Mouse (Mus musculus) lung, embryonic 15.5 days (tissue): ENCODE data around the gene Ahdc1. TPM values are rescaled to one million over a fixed set of nuclear protein-coding genes. Genes with fewer than 3 reads are reported as not detected.

Experiments
- ATAC-seq: fragments of 200-750 bp; cut with Nextera tagmentation; 2 replicates; pipeline ENCODE4 v1.8.0; 2017; ENCODE audit warnings: moderate number of reproducible peaks, borderline replicate concordance; ENCODE audit not compliant: low FRiP score, low TSS enrichment; ENCODE audit errors: extremely low read depth
- H3K27ac ChIP-seq: fragments of 300-500 bp; sonication (generic); 2 replicates; pipeline ENCODE4 v1.5.1; 2015; ENCODE audit warnings: moderate library complexity, mild to moderate bottlenecking, inconsistent platforms
- H3K27me3 ChIP-seq: fragments of 300-500 bp; sonication (generic); 2 replicates; pipeline ENCODE4 v1.6.1; 2015; ENCODE audit warnings: inconsistent platforms
- H3K36me3 ChIP-seq: fragments of 300-500 bp; sonication (generic); 2 replicates; pipeline ENCODE4 v1.6.1; 2015; ENCODE audit warnings: inconsistent platforms
- H3K4me1 ChIP-seq: fragments of 300-500 bp; sonication (generic); 2 replicates; pipeline ENCODE4 v1.6.1; 2015; ENCODE audit warnings: inconsistent platforms
- H3K4me2 ChIP-seq: fragments of 300-500 bp; sonication (generic); 2 replicates; pipeline ENCODE4 v1.6.1; 2015; ENCODE audit warnings: inconsistent platforms, mild to moderate bottlenecking, moderate library complexity
- H3K4me3 ChIP-seq: fragments of 300-500 bp; sonication (generic); 2 replicates; pipeline ENCODE4 v1.5.1; 2015; ENCODE audit warnings: mild to moderate bottlenecking, inconsistent platforms
- H3K9ac ChIP-seq: fragments of 300-500 bp; sonication (generic); 2 replicates; pipeline ENCODE4 v1.6.1; 2015; ENCODE audit warnings: inconsistent platforms
- H3K9me3 ChIP-seq: fragments of 300-500 bp; sonication (generic); 2 replicates; pipeline ENCODE4 v1.6.1; 2016; ENCODE audit warnings: inconsistent platforms
- WGBS: fragments of 180-500 bp; shearing (Covaris S2); methylation state at CpG from one replicate; pipeline ENCODE4 v1.1.7; 2015; 5-methylcytosine and 5-hydroxymethylcytosine counted together
- polyA plus RNA-seq: library from polyadenylated mRNA; unstranded; fragments of >200 nt; fragmentation: Nextera tagmentation; extraction: Ambion mirVana; gene quantifications from 2 replicates; pipeline ENCODE4 v1.2.1, GENCODE M21; 2015

The Ahdc1 gene
- polyA plus RNA-seq, 1 experiment from 2014 or later, result 10.5 TPM

DNA sequence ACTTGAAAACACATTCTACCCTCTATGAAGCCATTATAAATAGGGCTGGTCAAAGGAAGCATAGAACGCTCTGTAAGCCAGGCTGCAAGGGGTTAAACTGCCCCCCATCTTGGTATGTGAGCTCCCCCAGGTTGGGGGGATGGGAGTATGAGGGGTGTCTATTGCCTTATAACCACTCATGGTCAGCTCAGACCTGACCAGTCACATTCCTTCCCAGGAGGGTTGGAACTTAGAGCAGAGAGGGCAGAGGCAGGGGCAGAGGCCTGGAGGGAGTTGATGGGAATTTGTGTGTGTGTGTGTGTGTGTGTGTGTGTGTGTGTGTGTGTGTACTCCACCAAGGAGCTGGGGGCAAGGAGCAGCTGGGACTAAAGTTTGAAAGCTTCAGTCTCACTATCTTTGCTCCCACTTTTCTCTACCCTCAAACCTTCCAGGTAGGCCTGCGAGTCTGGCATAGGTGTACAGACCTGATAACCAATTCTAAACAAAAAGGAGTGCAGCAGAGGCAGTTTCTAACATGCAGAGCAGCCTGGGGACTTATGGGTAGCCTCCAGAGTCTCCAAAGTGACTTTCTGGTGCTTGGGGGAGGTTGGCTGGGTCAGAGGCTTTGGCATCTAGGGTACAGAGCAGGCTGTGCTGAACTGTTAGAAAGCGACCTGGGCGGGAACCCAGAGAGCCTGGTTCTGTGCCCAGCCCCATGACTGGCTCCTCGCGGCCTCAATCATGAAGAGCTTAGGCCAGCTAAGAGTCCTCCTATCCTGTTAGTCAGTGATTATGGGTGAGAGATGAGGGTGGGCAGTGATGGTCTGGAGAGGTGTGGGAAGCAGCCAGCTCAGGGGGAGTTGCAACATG lies 33.0 kb downstream of the Ahdc1 start:
- Histone ChIP-seq H3K27ac (peak overlapping the region; percentile 91), H3K9me3 (no peaks in the 10 kb centered on the region), H3K9ac (peak overlapping the region; percentile 12; the same call in 1 of the 2 replicates), H3K4me3 (0 out of 2 replicates have a peak overlapping the region, but pooled peaks have one; percentile 20), H3K4me2 (peak overlapping the region; percentile 94), H3K27me3 (no peaks in the 10 kb centered on the region), H3K36me3 (no peaks in the 10 kb centered on the region), H3K4me1 (peaks cover 97% of the 10 kb centered on the region)
- no peak; the same call in 1 of the 2 replicates for ATAC-seq
- 37% methylated on average over 6 of the region's 6 CpGs for WGBS

DNA sequence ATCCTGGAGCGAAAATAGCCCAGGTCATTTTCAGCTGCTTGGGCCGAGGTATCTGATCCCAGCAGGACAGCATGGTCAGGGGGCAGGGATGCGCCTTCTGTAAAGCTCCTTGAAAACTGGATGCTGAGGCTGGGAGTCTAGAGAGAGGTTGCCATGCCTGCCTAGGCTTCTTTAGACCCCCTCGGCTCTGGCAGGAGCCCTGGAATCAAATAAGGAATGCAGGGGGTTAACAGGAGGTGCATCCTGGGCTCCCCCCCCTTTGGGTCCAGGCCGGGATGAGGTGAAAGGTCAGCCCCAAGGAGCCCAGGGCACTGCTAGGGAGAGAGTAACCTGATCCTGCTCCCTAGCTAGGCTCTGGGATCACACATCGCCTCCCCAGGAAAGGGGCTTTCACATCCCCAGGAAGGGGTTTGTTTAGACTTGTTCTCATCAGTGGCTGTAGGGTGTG lies 33.6 kb downstream of the Ahdc1 start:
- ATAC-seq, result no peak
- Histone ChIP-seq H3K4me2 (peak overlapping the region; percentile 94), H3K9ac (peak overlapping the region; percentile 7; the same call in 1 of the 2 replicates), H3K27ac (peak overlapping the region; percentile 91), H3K9me3 (no peaks in the 10 kb centered on the region), H3K36me3 (no peaks in the 10 kb centered on the region), H3K27me3 (no peaks in the 10 kb centered on the region), H3K4me3 (no peak overlapping the region), H3K4me1 (peaks cover 99% of the 10 kb centered on the region)
- 31% methylated on average over 6 of the region's 6 CpGs for WGBS

DNA sequence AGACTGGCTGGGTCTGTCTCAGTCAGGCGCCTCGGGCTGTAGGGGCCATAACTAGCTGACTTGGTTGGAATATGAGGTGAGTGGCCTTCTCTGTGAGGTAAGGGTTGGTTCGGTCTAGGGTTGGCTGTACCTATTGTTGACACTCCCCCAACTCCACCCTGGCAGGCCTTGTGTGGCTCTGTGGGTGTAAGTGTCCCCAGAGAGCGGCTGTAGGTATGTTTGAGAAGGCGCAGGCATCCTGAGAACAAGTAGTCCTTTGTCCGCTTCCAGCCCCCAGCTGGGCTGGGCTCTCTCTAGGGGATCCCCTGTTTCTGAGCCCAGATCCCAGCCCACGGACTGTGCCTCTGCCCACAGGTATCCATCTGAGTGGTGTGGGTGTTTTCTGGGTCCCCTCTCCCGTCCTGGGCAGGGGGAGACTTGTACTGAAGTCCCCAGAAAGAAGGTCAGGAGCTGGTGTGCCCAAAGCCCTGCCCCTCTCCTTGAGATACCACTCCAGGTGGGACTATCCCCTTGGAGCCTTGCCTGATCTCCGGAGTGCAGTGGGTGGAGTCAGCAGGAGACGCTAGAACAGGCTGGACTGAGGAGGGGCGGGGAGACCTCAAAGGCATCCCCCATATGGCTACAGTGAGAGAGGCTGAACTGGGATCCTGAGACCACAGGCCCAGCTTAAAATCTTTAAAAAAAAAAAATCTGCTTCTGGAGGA lies 34.9 kb downstream of the Ahdc1 start:
- H3K9me3 ChIP-seq, result no peaks in the 10 kb centered on the region
- H3K4me2 ChIP-seq, result peak overlapping the region; percentile 94
- H3K36me3 ChIP-seq, result no peaks in the 10 kb centered on the region
- peak; percentile 34; the same call in 1 of the 2 replicates for ATAC-seq
- H3K27me3 ChIP-seq, result no peaks in the 10 kb centered on the region
- 42% methylated on average over 11 of the region's 11 CpGs for WGBS
- peaks cover 100% of the 10 kb centered on the region for H3K4me1 ChIP-seq
- peak overlapping the region; percentile 91 for H3K27ac ChIP-seq
- no peak overlapping the region for H3K9ac ChIP-seq
- H3K4me3 ChIP-seq, result no peak overlapping the region

DNA sequence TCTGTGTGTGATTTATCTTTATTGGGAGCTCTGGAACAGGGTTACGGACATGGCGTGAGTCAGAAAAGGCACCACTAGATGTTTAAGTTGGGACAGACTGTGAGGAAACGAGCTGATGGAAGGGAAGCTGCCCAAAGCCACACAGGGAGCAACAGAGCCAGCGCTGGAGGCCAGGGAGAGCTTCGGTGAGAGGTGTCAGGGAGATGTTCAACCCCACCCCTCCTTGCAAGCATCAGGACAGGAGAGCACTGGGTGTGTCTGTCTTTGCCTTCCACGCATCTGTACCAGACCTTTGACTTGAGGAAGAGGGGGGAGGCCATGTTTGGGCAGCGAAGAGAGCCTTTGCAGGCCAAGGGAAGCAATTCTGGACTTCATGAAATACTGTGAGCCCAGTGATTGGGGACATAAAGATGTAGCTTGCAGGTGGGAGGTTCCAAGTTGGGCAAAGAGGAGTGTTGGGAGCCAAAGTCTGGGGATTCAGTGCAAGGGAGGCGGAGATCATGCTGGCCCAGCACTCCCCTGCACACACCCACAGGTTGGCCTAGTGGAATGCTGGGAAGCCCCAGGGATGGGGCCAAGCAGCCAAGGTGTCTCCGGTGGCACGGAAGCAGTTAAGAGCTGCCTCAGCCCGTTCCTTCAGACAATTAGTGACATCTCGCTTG lies 35.8 kb downstream of the Ahdc1 start:
- H3K4me2 ChIP-seq, result peak overlapping the region; percentile 14; the same call in 1 of the 2 replicates
- peaks cover 100% of the 10 kb centered on the region for H3K4me1 ChIP-seq
- H3K4me3 ChIP-seq, result no peak overlapping the region
- H3K27me3 ChIP-seq, result no peaks in the 10 kb centered on the region
- ATAC-seq, result no peak
- H3K9ac ChIP-seq, result no peak overlapping the region
- WGBS, result 33% methylated on average over 12 of the region's 12 CpGs
- H3K36me3 ChIP-seq, result no peaks in the 10 kb centered on the region
- H3K27ac ChIP-seq, result peak overlapping the region; percentile 91
- no peaks in the 10 kb centered on the region for H3K9me3 ChIP-seq

DNA sequence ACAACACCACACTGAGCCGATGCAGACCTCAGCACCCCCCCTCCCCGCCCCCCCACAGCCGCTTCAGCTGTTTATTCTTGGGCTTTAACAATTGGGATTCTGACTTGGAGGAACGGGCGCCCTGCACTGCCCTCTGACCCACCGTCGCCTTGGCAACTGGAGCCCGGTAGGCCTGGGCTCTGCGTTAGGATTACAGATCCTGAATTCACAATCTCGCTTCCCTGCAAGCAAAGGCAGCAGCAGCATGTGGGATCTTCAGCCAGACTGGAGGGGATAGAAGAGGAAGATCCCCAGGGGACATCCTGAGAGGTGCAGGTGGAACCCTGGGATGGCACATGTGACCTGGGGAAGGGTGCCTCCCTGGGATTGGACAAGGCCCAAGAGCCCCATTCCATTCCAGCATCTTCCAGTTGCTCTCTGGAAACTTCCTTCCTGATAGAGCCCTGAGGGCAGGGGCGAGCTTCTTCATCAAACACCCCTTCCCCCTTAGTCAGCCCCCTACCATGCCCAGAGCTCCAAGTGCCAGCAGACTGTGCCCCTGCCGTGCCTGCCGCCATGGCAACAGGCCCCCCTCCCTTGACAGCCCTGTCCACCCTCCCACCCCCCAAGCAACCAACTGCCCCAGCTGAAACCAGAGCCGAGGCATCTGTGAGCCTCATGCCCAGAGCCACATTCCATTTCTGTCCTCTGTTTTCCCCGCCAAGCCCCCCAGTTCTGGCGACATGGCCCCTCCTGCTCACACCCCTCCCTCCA lies 36.5 kb downstream of the Ahdc1 start:
- Histone ChIP-seq H3K9ac (no peak overlapping the region), H3K9me3 (no peaks in the 10 kb centered on the region), H3K27ac (peak overlapping the region; percentile 91), H3K4me1 (peaks cover 100% of the 10 kb centered on the region), H3K4me3 (no peak overlapping the region), H3K27me3 (no peaks in the 10 kb centered on the region), H3K36me3 (no peaks in the 10 kb centered on the region), H3K4me2 (0 out of 2 replicates have a peak overlapping the region, but pooled peaks have one; percentile 14)
- 18% methylated on average over 16 of the region's 16 CpGs for WGBS
- no peak for ATAC-seq

DNA sequence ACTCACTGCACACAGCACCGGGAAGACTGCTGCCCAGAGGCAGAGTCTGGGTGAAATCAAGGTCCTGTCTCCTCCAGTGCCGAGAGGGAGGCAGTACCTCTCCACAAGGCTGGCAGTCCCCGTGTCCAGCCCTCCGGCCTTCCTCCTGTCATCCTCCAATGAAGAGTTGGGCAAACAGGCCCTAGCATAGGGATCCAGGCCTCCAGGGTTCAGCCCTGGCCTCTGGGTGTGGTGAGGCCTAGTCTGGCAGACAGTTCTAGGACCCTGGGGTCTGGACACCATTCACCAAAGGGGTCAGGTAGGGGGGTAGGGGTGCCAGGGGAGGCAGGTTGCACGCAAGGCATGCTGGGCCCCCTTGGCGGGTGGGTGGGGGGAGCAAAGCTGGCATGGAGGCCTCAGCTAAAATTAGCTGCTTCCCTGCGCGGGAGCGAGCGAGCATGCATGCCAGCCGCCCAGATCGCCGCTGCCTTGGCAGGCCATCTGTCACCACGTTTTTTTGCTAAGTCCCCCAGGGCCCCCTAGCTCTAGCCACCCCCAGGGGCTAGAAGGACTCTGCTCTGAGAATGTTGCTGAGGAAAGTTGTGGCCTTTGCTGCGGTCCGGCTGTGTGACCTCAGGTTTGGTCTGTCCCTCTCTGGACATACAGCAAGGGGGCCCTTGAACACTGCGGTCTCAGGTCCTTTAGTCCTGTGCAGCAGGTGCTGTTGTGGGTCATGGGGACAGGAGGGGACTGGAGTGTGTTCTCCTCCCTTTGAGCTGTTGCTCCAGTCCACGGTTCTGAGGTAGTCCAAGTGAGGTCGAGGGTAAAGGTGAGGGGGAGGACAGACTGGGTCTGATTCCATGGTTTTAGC lies 38.2 kb downstream of the Ahdc1 start:
- ATAC-seq, result no peak
- Histone ChIP-seq H3K9ac (no peak overlapping the region), H3K4me1 (peaks cover 91% of the 10 kb centered on the region), H3K9me3 (no peaks in the 10 kb centered on the region), H3K4me3 (no peak overlapping the region), H3K27me3 (no peaks in the 10 kb centered on the region), H3K4me2 (no peak overlapping the region), H3K36me3 (no peaks in the 10 kb centered on the region), H3K27ac (peak overlapping the region; percentile 8)
- 44% methylated on average over 19 of the region's 19 CpGs for WGBS

DNA sequence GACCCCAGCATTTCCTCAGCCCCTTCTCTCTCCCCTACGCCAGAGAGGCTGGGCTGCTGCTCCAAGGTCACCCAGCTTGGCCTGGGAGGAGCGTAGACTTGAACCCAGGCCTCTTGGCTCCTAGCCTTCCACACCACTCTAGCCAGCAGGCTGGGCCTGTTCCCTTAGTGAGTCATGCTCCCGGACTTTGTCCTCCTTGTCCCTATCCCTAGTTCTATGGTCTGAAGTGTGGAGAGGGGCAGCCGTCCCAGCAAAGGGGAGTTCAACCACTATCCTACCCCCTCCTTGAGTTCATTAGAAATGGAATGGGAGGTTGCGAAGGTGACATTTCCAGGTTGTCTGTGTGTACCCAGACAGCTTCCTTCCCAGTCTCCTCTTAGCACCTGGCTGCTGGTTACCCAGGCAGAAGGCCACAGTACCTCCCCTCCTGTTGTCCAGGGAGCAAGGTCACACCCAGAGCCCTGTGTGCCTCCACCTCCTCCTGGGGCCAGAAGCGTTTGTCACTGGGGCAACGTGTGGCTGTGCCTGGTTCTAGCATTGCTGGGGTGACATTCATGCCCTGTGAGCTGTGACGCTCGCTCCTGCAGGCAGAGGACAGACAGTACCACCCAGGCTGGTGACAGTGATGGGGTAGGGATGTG lies 39.3 kb downstream of the Ahdc1 start:
- Histone ChIP-seq H3K36me3 (peaks cover 6% of the 10 kb centered on the region; the same call in 1 of the 2 replicates), H3K9me3 (no peaks in the 10 kb centered on the region), H3K27me3 (no peaks in the 10 kb centered on the region), H3K4me3 (no peak overlapping the region), H3K4me1 (peaks cover 91% of the 10 kb centered on the region), H3K4me2 (no peak overlapping the region), H3K9ac (no peak overlapping the region), H3K27ac (peak overlapping the region; percentile 25; the same call in 1 of the 2 replicates)
- WGBS, result 69% methylated on average over 9 of the region's 9 CpGs
- no peak for ATAC-seq

DNA sequence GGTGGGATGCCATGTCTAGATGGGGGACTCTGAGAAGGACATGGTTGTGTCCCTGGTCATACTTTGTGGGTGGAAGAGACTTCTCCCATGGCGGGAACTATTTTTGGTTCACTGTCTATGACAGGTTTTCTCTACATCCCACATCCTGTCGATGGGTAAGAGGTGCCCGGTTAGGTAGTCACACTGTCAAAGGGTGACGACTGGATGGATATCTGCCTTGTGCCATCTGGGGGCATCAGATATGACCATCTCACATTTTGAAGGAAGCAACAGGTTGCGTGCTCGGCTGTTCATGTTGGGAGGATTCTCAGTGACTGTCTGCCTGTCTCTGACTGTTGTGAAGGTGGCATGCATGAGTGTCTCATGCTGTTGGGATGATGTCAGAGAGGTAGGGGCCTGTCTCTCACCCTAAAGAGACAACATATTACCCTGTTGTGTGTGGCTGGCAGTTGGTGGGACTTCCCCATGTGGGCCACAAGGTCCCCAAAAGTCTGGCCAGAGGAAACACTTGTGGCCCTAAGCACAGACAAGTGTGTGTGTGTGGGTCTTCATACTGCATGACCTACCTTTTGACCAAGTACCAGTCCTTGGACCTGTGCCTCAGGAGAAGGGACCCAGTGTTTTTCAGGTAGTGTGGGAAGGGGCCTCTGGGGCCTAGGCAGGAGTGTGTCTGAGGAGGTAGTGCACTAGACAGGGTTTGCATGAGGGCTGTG lies 39.9 kb downstream of the Ahdc1 start:
- WGBS, result 83% methylated on average over 6 of the region's 6 CpGs
- H3K27me3 ChIP-seq, result no peaks in the 10 kb centered on the region
- no peak overlapping the region for H3K4me2 ChIP-seq
- no peak overlapping the region for H3K9ac ChIP-seq
- H3K27ac ChIP-seq, result no peak overlapping the region
- H3K9me3 ChIP-seq, result no peaks in the 10 kb centered on the region
- peaks cover 91% of the 10 kb centered on the region for H3K4me1 ChIP-seq
- peaks cover 8% of the 10 kb centered on the region; the same call in 1 of the 2 replicates for H3K36me3 ChIP-seq
- H3K4me3 ChIP-seq, result no peak overlapping the region
- ATAC-seq, result no peak

DNA sequence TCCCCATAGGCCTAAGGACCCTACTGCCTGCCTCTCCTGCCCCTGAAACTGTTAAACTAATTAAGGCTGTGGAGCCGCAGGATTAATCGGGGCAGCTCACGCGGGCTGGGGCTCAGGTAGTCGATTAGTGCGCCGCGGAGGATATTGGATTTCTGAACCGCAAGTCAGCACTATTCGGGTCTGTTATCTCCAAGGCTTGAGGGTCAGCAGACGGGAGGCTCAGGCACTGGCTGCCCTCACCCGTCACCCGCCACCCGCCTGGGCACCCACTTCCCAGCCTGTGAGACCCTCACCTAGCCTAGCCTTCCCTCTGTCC lies 40.4 kb downstream of the Ahdc1 start:
- WGBS, result 57% methylated on average over 14 of the region's 14 CpGs
- no peak overlapping the region for H3K4me2 ChIP-seq
- H3K9me3 ChIP-seq, result no peaks in the 10 kb centered on the region
- no peak for ATAC-seq
- no peak overlapping the region for H3K4me3 ChIP-seq
- peaks cover 8% of the 10 kb centered on the region; the same call in 1 of the 2 replicates for H3K36me3 ChIP-seq
- H3K27me3 ChIP-seq, result no peaks in the 10 kb centered on the region
- H3K4me1 ChIP-seq, result peaks cover 91% of the 10 kb centered on the region
- 0 out of 2 replicates have a peak overlapping the region, but pooled peaks have one; percentile 45 for H3K27ac ChIP-seq
- H3K9ac ChIP-seq, result no peak overlapping the region
